Comparison of ENCODE assay signal across 26 mouse cellular contexts in genomic region chr13:34748530-34748929, GRCm38 (mm10). TPM values are rescaled to one million over a fixed set of nuclear protein-coding genes. Genes with fewer than 3 reads are reported as not detected.
DNase-seq lines count a peak whose midpoint lies in the region; ATAC-seq and TF ChIP-seq lines count a peak whose summit lies in the region.
"Had no signal": no experiment of that assay in that cellular context is flagged by ENCODE, and none has a peak within 500 bp of the region (broad histone marks: within the 10 kb centered on the region; RNA-seq: fewer than 3 reads in every experiment).

No protein-coding gene starts in this region.

- TF ChIP-seq CTCF in stomach, postnatal 0 days (IDR thresholded peaks at IDR 0.05; ENCODE audit: low read depth) = no peak
- TF ChIP-seq CTCF in liver, postnatal 0 days (IDR thresholded peaks at IDR 0.05; ENCODE audit: low read depth) = no peak

- no peak overlapping the region for H3K27ac ChIP-seq in intestine, embryonic 16.5 days (ENCODE audit: low read length)
- no peak overlapping the region for H3K27ac ChIP-seq in intestine, embryonic 15.5 days
- no peak overlapping the region for H3K27ac ChIP-seq in stomach, postnatal 0 days (replicated peaks)
- H3K27ac ChIP-seq in liver, postnatal 0 days (ENCODE audit: low read depth) = no peak overlapping the region
- H3K27ac ChIP-seq: embryonic facial prominence, embryonic 13.5 days; forebrain, embryonic 12.5 days; gastrocnemius, adult 2 months; heart, embryonic 15.5 days; hindbrain, embryonic 13.5 days; hindbrain, postnatal 0 days had no signal

- 0 out of 2 replicates have a peak, but pooled peaks have one; percentile 28 for ATAC-seq in intestine, embryonic 16.5 days
- ATAC-seq in intestine, embryonic 15.5 days = no peak
- peak; percentile 77 for ATAC-seq in stomach, postnatal 0 days (ENCODE audit: low FRiP score, low TSS enrichment)
- ATAC-seq in liver, postnatal 0 days = no peak
- ATAC-seq: forebrain, embryonic 16.5 days; hindbrain, postnatal 0 days had no signal

- no peak overlapping the region for H3K9ac ChIP-seq in intestine, embryonic 16.5 days (ENCODE audit: low read depth, low read length)
- H3K9ac ChIP-seq in intestine, embryonic 15.5 days = no peak overlapping the region
- H3K9ac ChIP-seq in stomach, postnatal 0 days (ENCODE audit: low read length) = no peak overlapping the region
- no peak overlapping the region for H3K9ac ChIP-seq in liver, postnatal 0 days (replicated peaks)
- H3K9ac ChIP-seq: embryonic facial prominence, embryonic 13.5 days; forebrain, embryonic 12.5 days; heart, embryonic 15.5 days; hindbrain, embryonic 13.5 days had no signal

- no peak for TF ChIP-seq EP300 in stomach, postnatal 0 days (optimal IDR thresholded peaks at IDR 0.05)
- no peak for TF ChIP-seq EP300 in liver, postnatal 0 days (IDR thresholded peaks at IDR 0.05; ENCODE audit: low read depth)

- no peaks in the 10 kb centered on the region for H3K4me1 ChIP-seq in intestine, embryonic 16.5 days (ENCODE audit: control insufficient read depth, insufficient read depth, low read length)
- H3K4me1 ChIP-seq in intestine, embryonic 15.5 days (replicated peaks) = no peaks in the 10 kb centered on the region
- no peaks in the 10 kb centered on the region for H3K4me1 ChIP-seq in stomach, postnatal 0 days (replicated peaks; ENCODE audit: control insufficient read depth, insufficient read depth)
- peaks cover 2% of the 10 kb centered on the region; the same call in 1 of the 2 replicates for H3K4me1 ChIP-seq in liver, postnatal 0 days (ENCODE audit: insufficient read depth)
- H3K4me1 ChIP-seq: forebrain, embryonic 12.5 days; hindbrain, embryonic 13.5 days had no signal

- H3K4me2 ChIP-seq in intestine, embryonic 16.5 days (ENCODE audit: low read depth, low read length) = no peak overlapping the region
- no peak overlapping the region for H3K4me2 ChIP-seq in intestine, embryonic 15.5 days (replicated peaks)
- no peak overlapping the region for H3K4me2 ChIP-seq in stomach, postnatal 0 days (replicated peaks; ENCODE audit: low read depth)
- H3K4me2 ChIP-seq in liver, postnatal 0 days (ENCODE audit: low read depth, low read length) = no peak overlapping the region
- H3K4me2 ChIP-seq: embryonic facial prominence, embryonic 13.5 days; forebrain, embryonic 12.5 days; heart, embryonic 15.5 days; hindbrain, embryonic 13.5 days had no signal

- DNase-seq in ES-CJ7 (ENCODE audit: low read depth, low spot score) (peak; percentile 21), R1 (ENCODE audit: low read depth, low spot score) (peak; percentile 54)
- no peak for DNase-seq in stomach, postnatal 0 days (ENCODE audit: low spot score)
- no peak for DNase-seq in liver, postnatal 0 days
- DNase-seq in embryo, embryonic 11 days = no peak
- no peak for DNase-seq in lung, postnatal 14 days
- DNase-seq: adrenal gland, adult 8-10 months; cerebellum, adult 11 months; cerebellum, adult 8-10 months; cerebellum, postnatal 25 days; gastrocnemius, adult 2 months; gastrocnemius, postnatal 25 days; heart, postnatal 14 days; kidney, adult 11 months; kidney, adult 9 months had no signal

- no peaks in the 10 kb centered on the region for H3K27me3 ChIP-seq in intestine, embryonic 16.5 days (replicated peaks; ENCODE audit: control insufficient read depth, insufficient read depth, low read length)
- no peaks in the 10 kb centered on the region for H3K27me3 ChIP-seq in intestine, embryonic 15.5 days (replicated peaks)
- H3K27me3 ChIP-seq in stomach, postnatal 0 days (ENCODE audit: control insufficient read depth, insufficient read depth, low read length) = no peaks in the 10 kb centered on the region
- H3K27me3 ChIP-seq in liver, postnatal 0 days (ENCODE audit: insufficient read depth, low read length) = no peaks in the 10 kb centered on the region
- H3K27me3 ChIP-seq: embryonic facial prominence, embryonic 13.5 days; forebrain, embryonic 12.5 days; heart, embryonic 15.5 days; hindbrain, embryonic 13.5 days had no signal

- H3K9me3 ChIP-seq in intestine, embryonic 16.5 days (ENCODE audit: control insufficient read depth, low read length) = no peaks in the 10 kb centered on the region
- no peaks in the 10 kb centered on the region for H3K9me3 ChIP-seq in intestine, embryonic 15.5 days
- H3K9me3 ChIP-seq in stomach, postnatal 0 days (ENCODE audit: control insufficient read depth, low read length) = 0 out of 2 replicates have a peak, but pooled peaks cover 5% of the 10 kb centered on the region
- H3K9me3 ChIP-seq in liver, postnatal 0 days (ENCODE audit: low read length) = no peaks in the 10 kb centered on the region
- H3K9me3 ChIP-seq: G1E; heart, embryonic 15.5 days had no signal

- 63% methylated on average over 3 of the region's 3 CpGs for WGBS in intestine, embryonic 16.5 days
- WGBS in intestine, embryonic 15.5 days = 69% methylated on average over 3 of the region's 3 CpGs
- WGBS in stomach, postnatal 0 days = 48% methylated on average over 3 of the region's 3 CpGs
- WGBS in liver, postnatal 0 days (ENCODE audit: insufficient replicate concordance) = 61% methylated on average over 3 of the region's 3 CpGs

- H3K4me3 ChIP-seq in intestine, embryonic 16.5 days (ENCODE audit: low read length) = no peak overlapping the region
- H3K4me3 ChIP-seq in intestine, embryonic 15.5 days (replicated peaks) = no peak overlapping the region
- no peak overlapping the region for H3K4me3 ChIP-seq in stomach, postnatal 0 days (ENCODE audit: low read depth, low read length)
- H3K4me3 ChIP-seq in liver, postnatal 0 days (ENCODE audit: low read depth, low read length) = no peak overlapping the region
- H3K4me3 ChIP-seq: embryonic facial prominence, embryonic 13.5 days; forebrain, embryonic 12.5 days; gastrocnemius, adult 2 months; heart, embryonic 15.5 days; hindbrain, embryonic 13.5 days had no signal

- H3K36me3 ChIP-seq in intestine, embryonic 16.5 days (ENCODE audit: control insufficient read depth, insufficient read depth, low read length) = no peaks in the 10 kb centered on the region
- H3K36me3 ChIP-seq in intestine, embryonic 15.5 days = no peaks in the 10 kb centered on the region
- no peaks in the 10 kb centered on the region for H3K36me3 ChIP-seq in stomach, postnatal 0 days (ENCODE audit: control insufficient read depth, insufficient read depth, low read length)
- no peaks in the 10 kb centered on the region for H3K36me3 ChIP-seq in liver, postnatal 0 days (replicated peaks; ENCODE audit: insufficient read depth, low read length)
- H3K36me3 ChIP-seq: embryonic facial prominence, embryonic 13.5 days; forebrain, embryonic 12.5 days; G1E; heart, embryonic 15.5 days; hindbrain, embryonic 13.5 days had no signal

RNA-seq across cellular contexts. Expression of gene Fam50b, which starts 13.9 kb away (rescaled TPM):
- polyA plus RNA-seq in intestine, embryonic 16.5 days (2015; fragmentation: Nextera tagmentation; extraction: Ambion mirVana) = not detected in 2 replicates
- polyA plus RNA-seq in intestine, embryonic 15.5 days (2015; fragmentation: Nextera tagmentation; extraction: Ambion mirVana) = not detected in 2 replicates
- 0.07 TPM in 1 of 2 replicates, not detected in the other for polyA plus RNA-seq in stomach, postnatal 0 days (2015; fragmentation: Nextera tagmentation; extraction: Ambion mirVana)
- polyA plus RNA-seq in liver, postnatal 0 days (2015; fragmentation: Nextera tagmentation; extraction: Ambion mirVana) = 0.08 and 0.12 TPM in 2 replicates
- polyA plus RNA-seq: C2C12; cortical plate, adult 2 months; embryonic facial prominence, embryonic 13.5 days; forebrain, embryonic 12.5 days; forebrain, embryonic 16.5 days; G1E; heart, embryonic 15.5 days; hindbrain, embryonic 13.5 days had no signal

Comparison
In these comparisons a context has a peak if more than half of its experiments do, and no peak if none do; other contexts are left out.
1. ATAC-seq: peak in intestine, embryonic 16.5 days (single experiment) and stomach, postnatal 0 days (single experiment); none in intestine, embryonic 15.5 days (single experiment) and liver, postnatal 0 days (single experiment).
2. DNase-seq: peak in ES-CJ7 (single experiment) and R1 (single experiment); none in stomach, postnatal 0 days (single experiment), liver, postnatal 0 days (single experiment), embryo, embryonic 11 days (single experiment) and lung, postnatal 14 days (single experiment).